Mouse (Mus musculus) CH12.LX (cell line): ENCODE data around the gene Rpl36al.

ENCODE experiments used
- CHD1 ChIP-seq: IDR thresholded peaks from 2 replicates; pipeline ENCODE4 v1.6.1; 2012; ENCODE audit warnings: low read depth, low read length, improper control_type of control experiment, inconsistent platforms
- CHD2 ChIP-seq: IDR thresholded peaks from 2 replicates; pipeline ENCODE4 v1.6.1; 2011; ENCODE audit warnings: low read length, improper control_type of control experiment
- ELF1 ChIP-seq: IDR thresholded peaks from 2 replicates; pipeline ENCODE4 v1.6.1; 2014; ENCODE audit warnings: low read depth, mild to moderate bottlenecking, inconsistent platforms, low read length, improper control_type of control experiment
- EP300 ChIP-seq: IDR thresholded peaks from 2 replicates; pipeline ENCODE4 v1.6.1; 2011; ENCODE audit warnings: low read length, improper control_type of control experiment
- JUND ChIP-seq: conservative IDR thresholded peaks from 2 replicates; pipeline ENCODE4 v1.6.1; 2011; ENCODE audit warnings: low read depth, low read length, improper control_type of control experiment
- MAFK ChIP-seq: IDR thresholded peaks from 2 replicates; pipeline ENCODE4 v1.6.1; 2011; ENCODE audit warnings: low read length, improper control_type of control experiment; ENCODE audit not compliant: insufficient replicate concordance
- MAX ChIP-seq: IDR thresholded peaks from 2 replicates; pipeline ENCODE4 v1.6.1; 2011; ENCODE audit warnings: low read length, improper control_type of control experiment
- MXI1 ChIP-seq: IDR thresholded peaks from 2 replicates; pipeline ENCODE4 v1.6.1; 2011; ENCODE audit warnings: mild to moderate bottlenecking, low read depth, low read length, improper control_type of control experiment
- NRF1 ChIP-seq: IDR thresholded peaks from 2 replicates; pipeline ENCODE4 v1.6.1; 2014; ENCODE audit warnings: low read depth, mild to moderate bottlenecking, inconsistent platforms, low read length, improper control_type of control experiment, moderate library complexity
- POLR2A ChIP-seq: IDR thresholded peaks from 2 replicates; pipeline ENCODE4 v1.6.1; 2011; ENCODE audit warnings: low read depth, mild to moderate bottlenecking, improper control_type of control experiment, low read length
- USF2 ChIP-seq: conservative IDR thresholded peaks from 2 replicates; pipeline ENCODE4 v1.6.1; 2011; ENCODE audit warnings: low read depth, low read length, improper control_type of control experiment
- ZC3H11A ChIP-seq: IDR thresholded peaks from 2 replicates; pipeline ENCODE4 v1.6.1; 2012; ENCODE audit warnings: low read depth, mild to moderate bottlenecking, inconsistent platforms, low read length, improper control_type of control experiment
- ZNF384 ChIP-seq: IDR thresholded peaks from 2 replicates; pipeline ENCODE4 v1.6.1; 2012; ENCODE audit warnings: low read depth, low read length, improper control_type of control experiment, inconsistent platforms

GRCm38 (mm10) chr12:69214393-69214792 lies 30.5 kb upstream of the Rpl36al start:
- TF ChIP-seq MXI1 = no peak
- TF ChIP-seq ZNF384 = 0 out of 2 replicates have a peak, but pooled peaks have one; percentile 36
- TF ChIP-seq CHD1 = no peak
- TF ChIP-seq EP300 = 0 out of 2 replicates have a peak, but pooled peaks have one; percentile 26
- TF ChIP-seq MAFK = no peak
- no peak for TF ChIP-seq MAX
- no peak for TF ChIP-seq USF2
- TF ChIP-seq ZC3H11A = no peak
- no peak for TF ChIP-seq POLR2A
- TF ChIP-seq NRF1 = no peak
- no peak for TF ChIP-seq ELF1
- no peak for TF ChIP-seq CHD2
- no peak for TF ChIP-seq JUND
